Mouse (Mus musculus) spleen, postnatal 14 days (tissue): ENCODE measurements around the gene Pik3r5.

Experiments used
- DNase-seq, 2 experiments: peaks; one replicate each; pipeline ENCODE4 v3.0.0; 2021 to 2022; ENCODE audit warnings: low spot score in 2 of 2

Gene Pik3r5

GRCm38 (mm10) chr11:68531066-68531806 lies 99.3 kb downstream of the Pik3r5 start:
- DNase-seq: peak in 1 of 2 experiments; percentile 22

GRCm38 (mm10) chr11:68531941-68532535 lies 100.1 kb downstream of the Pik3r5 start:
- DNase-seq: no peak

GRCm38 (mm10) chr11:68532773-68533172 lies 100.9 kb downstream of the Pik3r5 start:
- DNase-seq: no peak

- DNase-seq: no peak
These were observed 102.1 kb downstream of the Pik3r5 start for GRCm38 (mm10) chr11:68533971-68534475.

- no peak for DNase-seq
These were observed 104.1 kb downstream of the Pik3r5 start for GRCm38 (mm10) chr11:68536026-68536425.

GRCm38 (mm10) chr11:68536465-68536864 lies 104.5 kb downstream of the Pik3r5 start:
- DNase-seq: no peak

- DNase-seq: no peak
These were observed 107.7 kb downstream of the Pik3r5 start for GRCm38 (mm10) chr11:68539621-68540020.

- no peak for DNase-seq
These were observed 112.6 kb downstream of the Pik3r5 start for GRCm38 (mm10) chr11:68544554-68544953.

- DNase-seq: no peak
These were observed 113.3 kb downstream of the Pik3r5 start for GRCm38 (mm10) chr11:68545172-68545571.

- no peak for DNase-seq
These were observed 113.8 kb downstream of the Pik3r5 start for GRCm38 (mm10) chr11:68545682-68546222.
